Mouse (Mus musculus) thymus, adult 2 months (tissue): ENCODE results near the gene Scd2. TPM values are rescaled to one million over a fixed set of nuclear protein-coding genes. Genes with fewer than 3 reads are reported as not detected.

Source experiments
- DNase-seq: peaks from one replicate; pipeline ENCODE4 v3.0.0; 2021
- H3K27ac ChIP-seq: fragments of 200-500 bp; 2 replicates; pipeline ENCODE4 v1.5.1; 2012; ENCODE audit warnings: low read length, control low read depth; ENCODE audit not compliant: control insufficient read depth, insufficient read depth
- H3K27me3 ChIP-seq: fragments of 200-500 bp; 2 replicates; pipeline ENCODE4 v1.6.1; 2012; ENCODE audit warnings: mild to moderate bottlenecking, low read length, moderate library complexity, mixed read lengths; ENCODE audit not compliant: control insufficient read depth, insufficient read depth
- H3K36me3 ChIP-seq: fragments of 200-500 bp; 2 replicates; pipeline ENCODE4 v1.6.1; 2012; ENCODE audit warnings: mild to moderate bottlenecking, low read length, moderate library complexity; ENCODE audit not compliant: control insufficient read depth, insufficient read depth
- H3K4me1 ChIP-seq: fragments of 200-500 bp; replicated peaks from 2 replicates; pipeline ENCODE4 v1.6.1; 2012; ENCODE audit warnings: low read length; ENCODE audit not compliant: control insufficient read depth, insufficient read depth
- H3K4me3 ChIP-seq: fragments of 200-500 bp; 2 replicates; pipeline ENCODE4 v1.5.1; 2012; ENCODE audit warnings: mild to moderate bottlenecking, low read length, control low read depth, moderate library complexity; ENCODE audit not compliant: control insufficient read depth, insufficient read depth
- CTCF ChIP-seq: fragments of 200-500 bp; IDR thresholded peaks from 2 replicates; pipeline ENCODE4 v1.5.1; 2012; ENCODE audit warnings: mild to moderate bottlenecking, control low read depth, low read length, moderate library complexity, borderline replicate concordance; ENCODE audit not compliant: control insufficient read depth, poor library complexity, insufficient read depth; ENCODE audit errors: extremely low read depth
- POLR2A ChIP-seq: fragments of 200-500 bp; IDR thresholded peaks from 2 replicates; pipeline ENCODE4 v1.6.1; 2012; ENCODE audit warnings: mild to moderate bottlenecking, low read length, control low read depth, moderate library complexity; ENCODE audit not compliant: control insufficient read depth, poor library complexity, insufficient read depth; ENCODE audit errors: extremely low read depth
- WGBS: fragments of 180-500 bp; shearing (Covaris S2); methylation state at CpG from one replicate; pipeline ENCODE4 v1.1.7; 2018; 5-methylcytosine and 5-hydroxymethylcytosine counted together
- polyA plus RNA-seq: library from polyadenylated mRNA; depleted of rRNA; stranded (reverse); fragments of >200 nt; gene quantifications from 2 replicates; pipeline ENCODE4 v1.2.3, GENCODE M21; 2012

Scd2 gene
- polyA plus RNA-seq, 1 experiment: 261 TPM

DNA sequence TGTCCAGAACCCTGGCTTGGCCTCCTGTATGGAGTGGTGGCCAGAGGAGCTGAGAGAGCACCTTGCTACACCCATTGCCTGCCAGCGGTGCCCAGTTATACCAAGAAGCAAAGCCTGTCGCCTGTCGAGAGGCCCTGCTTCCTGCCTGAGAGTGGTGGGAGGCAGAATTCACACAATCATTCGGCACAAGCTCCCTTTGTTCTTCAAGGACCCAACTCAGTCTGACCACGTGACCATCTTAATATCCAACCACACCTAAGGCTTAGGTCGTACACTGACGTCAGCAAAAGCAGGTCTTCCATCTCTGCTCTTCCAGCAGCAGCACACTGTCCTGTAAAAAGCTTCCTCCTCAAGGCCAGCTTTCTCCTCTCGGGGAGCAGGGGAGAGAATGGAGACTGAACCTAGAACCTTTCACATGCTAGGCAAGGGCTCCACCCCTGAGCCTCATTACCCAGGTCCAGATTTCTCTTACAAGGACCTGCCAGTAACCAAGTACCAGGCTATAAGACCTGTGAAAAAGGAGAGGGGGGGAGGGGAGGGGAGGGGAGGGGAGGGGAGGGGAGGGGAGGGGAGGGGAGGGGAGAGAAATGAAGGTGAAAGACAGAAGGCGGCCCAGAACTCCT lies 10.8 kb upstream of the Scd2 start:
- no peaks in the 10 kb centered on the region for H3K27me3 ChIP-seq
- H3K36me3 ChIP-seq: no peaks in the 10 kb centered on the region
- 9% methylated on average over 9 of the region's 9 CpGs for WGBS
- peaks cover 46% of the 10 kb centered on the region for H3K4me1 ChIP-seq
- H3K27ac ChIP-seq: peak overlapping the region; percentile 95
- H3K4me3 ChIP-seq: no peak overlapping the region; the same call in 1 of the 2 replicates
- DNase-seq: peak; percentile 66
- TF ChIP-seq POLR2A (peak; percentile 42; the same call in 1 of the 2 replicates), CTCF (no peak)

DNA sequence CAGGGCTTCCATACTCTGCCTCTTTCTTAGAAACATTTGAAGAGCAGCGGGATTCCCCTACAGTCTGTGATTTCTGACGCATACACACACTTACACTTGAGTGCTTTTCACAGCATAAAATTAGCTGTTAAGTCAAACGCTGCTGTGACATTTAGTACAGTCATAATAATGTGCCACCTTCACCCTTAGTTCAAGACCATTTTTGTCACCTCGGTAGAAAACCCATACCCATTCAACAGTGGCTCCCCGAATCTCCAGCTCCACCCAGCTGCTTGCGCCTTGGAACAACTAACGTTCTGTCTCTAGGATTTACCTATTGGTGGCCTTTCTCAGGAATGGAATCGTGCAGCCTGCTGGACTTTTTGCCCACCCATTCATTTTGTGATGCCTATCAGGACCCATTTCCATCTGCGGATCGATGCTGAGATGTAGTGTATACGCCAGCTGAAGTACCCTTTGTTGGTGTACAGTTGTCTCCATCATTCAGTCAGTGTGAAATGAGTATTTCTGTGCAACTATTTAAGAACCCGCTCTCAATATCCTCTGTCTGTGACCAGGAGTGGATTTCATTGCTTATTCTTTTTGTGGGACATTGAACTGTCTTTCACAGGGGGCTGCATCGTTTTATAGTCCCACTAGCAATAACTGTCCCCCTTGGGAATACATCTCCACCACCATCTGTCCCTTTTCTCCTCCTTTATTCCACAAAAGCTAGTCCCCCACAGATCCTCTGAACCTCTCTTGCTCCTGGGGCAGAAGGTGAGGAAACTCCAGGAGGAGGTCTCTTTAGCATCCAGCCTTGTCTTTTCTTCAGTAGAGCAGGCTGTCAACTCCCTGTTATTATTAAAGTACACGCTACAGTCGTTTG lies 10.1 kb upstream of the Scd2 start:
- Histone ChIP-seq H3K27ac (peak overlapping the region; percentile 97), H3K36me3 (no peaks in the 10 kb centered on the region), H3K4me3 (0 out of 2 replicates have a peak overlapping the region, but pooled peaks have one; percentile 9), H3K4me1 (peaks cover 46% of the 10 kb centered on the region), H3K27me3 (no peaks in the 10 kb centered on the region)
- TF ChIP-seq CTCF (no peak), POLR2A (no peak)
- WGBS: 46% methylated on average over 15 of the region's 15 CpGs
- peak; percentile 28 for DNase-seq

DNA sequence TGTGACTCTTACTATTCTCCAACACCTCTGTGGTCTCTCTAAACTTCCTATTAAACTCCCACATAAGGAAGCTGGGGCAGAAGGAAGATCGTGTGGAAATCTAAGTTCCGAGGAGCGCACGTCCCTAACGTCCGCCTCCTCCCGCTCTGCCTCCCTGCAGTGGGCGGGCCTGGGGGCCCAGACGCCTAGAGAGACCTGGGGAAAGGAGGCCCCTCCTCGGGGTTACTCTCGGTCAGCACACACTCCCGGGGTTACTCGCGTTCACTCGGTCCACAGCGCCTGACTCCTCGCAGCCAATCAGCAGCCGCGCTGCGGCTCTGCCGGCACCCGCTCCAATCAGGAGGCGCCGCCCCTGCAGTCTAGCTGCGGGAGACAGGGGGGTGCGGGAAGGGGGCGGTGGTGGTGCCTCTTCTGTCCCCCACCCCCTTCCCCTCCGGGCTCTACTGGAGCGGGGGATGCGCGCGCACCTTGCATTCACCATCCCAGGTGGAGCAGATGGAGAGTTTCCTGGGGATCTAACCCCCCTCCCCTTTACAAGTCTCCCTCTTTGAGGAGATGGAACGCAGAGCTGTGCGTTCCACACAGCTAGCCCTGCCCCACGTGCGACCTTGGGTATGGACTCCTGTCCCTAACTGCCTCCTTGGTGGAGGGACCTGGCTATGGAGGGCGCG lies 9.3 kb upstream of the Scd2 start:
- no peaks in the 10 kb centered on the region for H3K36me3 ChIP-seq
- TF ChIP-seq CTCF (no peak), POLR2A (peak; percentile 94)
- WGBS: under 1% methylated on average over 38 of the region's 38 CpGs

DNA sequence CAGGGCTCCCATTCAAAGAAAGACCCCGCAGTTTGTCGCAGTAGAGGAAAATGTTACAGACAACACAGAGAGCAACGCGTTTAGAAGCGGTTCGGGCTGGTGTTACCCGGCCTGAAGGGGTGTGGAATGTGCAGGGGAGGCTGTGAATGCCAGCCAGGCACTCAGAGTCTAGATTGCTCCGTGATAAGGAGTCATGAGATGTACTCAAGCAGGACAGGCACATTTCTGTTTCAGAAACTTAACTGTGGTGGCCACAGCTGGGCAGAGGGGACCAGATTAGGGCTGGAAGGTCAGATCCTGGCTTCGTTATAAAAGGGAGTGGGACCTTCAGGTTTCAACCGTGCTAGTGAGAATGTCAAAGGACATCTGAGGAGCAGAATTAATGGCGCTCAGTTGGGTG lies 8.8 kb upstream of the Scd2 start:
- peak overlapping the region; percentile 53 for H3K4me3 ChIP-seq
- peak overlapping the region; percentile 86 for H3K27ac ChIP-seq
- WGBS: 7% methylated on average over 11 of the region's 11 CpGs
- no peaks in the 10 kb centered on the region for H3K36me3 ChIP-seq
- peaks cover 43% of the 10 kb centered on the region for H3K4me1 ChIP-seq
- TF ChIP-seq POLR2A: no peak
- no peak for TF ChIP-seq CTCF
- H3K27me3 ChIP-seq: no peaks in the 10 kb centered on the region
- DNase-seq: no peak

More for the DNA sequence above, 9.3 kb upstream of the Scd2 start:
- peak; percentile 95 for DNase-seq
- Histone ChIP-seq H3K4me1 (peaks cover 46% of the 10 kb centered on the region), H3K27ac (peak overlapping the region; percentile 97), H3K27me3 (no peaks in the 10 kb centered on the region), H3K4me3 (peak overlapping the region; percentile 53)

DNA sequence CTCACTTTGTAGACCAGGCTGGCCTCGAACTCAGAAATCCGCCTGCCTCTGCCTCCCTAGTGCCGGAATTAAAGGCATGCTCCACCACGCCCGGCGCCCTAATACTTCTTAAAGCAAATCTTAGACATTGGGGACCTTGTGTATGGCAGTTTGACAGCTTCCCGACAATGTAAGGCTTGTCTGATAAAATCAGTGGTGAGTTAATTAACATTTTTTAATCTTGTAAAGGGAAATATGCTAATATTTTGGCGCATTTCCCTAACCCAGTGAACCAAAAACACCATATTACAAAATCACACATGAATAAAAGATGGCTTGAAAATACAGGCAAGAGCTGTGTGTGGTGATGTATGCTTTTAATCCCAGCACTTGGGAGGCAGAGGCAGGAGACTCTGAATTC lies 7.9 kb upstream of the Scd2 start:
- Histone ChIP-seq H3K27ac (no peak overlapping the region), H3K4me1 (peaks cover 37% of the 10 kb centered on the region), H3K36me3 (no peaks in the 10 kb centered on the region), H3K27me3 (no peaks in the 10 kb centered on the region), H3K4me3 (no peak overlapping the region)
- WGBS: 95% methylated on average over 8 of the region's 8 CpGs
- no peak for DNase-seq
- TF ChIP-seq POLR2A (no peak), CTCF (no peak)

DNA sequence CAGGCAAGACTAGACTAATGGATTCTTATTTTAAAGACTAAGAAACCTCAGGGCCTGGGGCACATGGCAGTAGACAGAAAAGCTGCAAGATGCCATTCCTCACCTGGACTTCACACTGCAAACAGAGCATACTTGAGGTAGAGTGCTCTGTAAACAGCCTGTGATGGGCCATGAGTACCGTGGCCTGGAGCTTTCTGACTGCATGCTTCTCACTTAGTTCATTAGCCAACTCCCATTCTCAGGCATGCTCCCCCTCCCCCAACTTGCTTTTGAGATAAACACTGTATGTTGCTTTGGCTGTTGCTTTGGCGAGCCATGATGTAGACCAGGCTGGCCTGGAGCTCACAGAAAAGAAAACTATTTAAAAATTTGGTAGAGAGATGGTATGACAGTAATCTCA lies 7.4 kb upstream of the Scd2 start:
- Histone ChIP-seq H3K27me3 (no peaks in the 10 kb centered on the region), H3K4me3 (no peak overlapping the region), H3K27ac (no peak overlapping the region), H3K36me3 (no peaks in the 10 kb centered on the region), H3K4me1 (peaks cover 33% of the 10 kb centered on the region)
- DNase-seq: no peak
- TF ChIP-seq CTCF: no peak
- TF ChIP-seq POLR2A: no peak
- 86% methylated on average over 2 of the region's 2 CpGs for WGBS
